Mouse (Mus musculus): ENCODE measurements around the gene Zfp652. TPM values are rescaled to one million over a fixed set of nuclear protein-coding genes. Genes with fewer than 3 reads are reported as not detected.

Zfp652 gene
- polyA plus RNA-seq, 1 experiment from 2014 or later: 26.4 TPM

GRCm38 (mm10) chr11:95710478-95710877 is 2.0 kb upstream of the Zfp652 start:
- DNase-seq (ENCODE audit: low read depth, low spot score) (no peak), ATAC-seq (no peak)
- CTCF ChIA-PET: interaction anchor here (1.1 to 1.9 kb wide), 2 partner anchors 17 to 41 kb away, joined by 3 to 8 read pairs; no protein-coding TSS in a partner anchor
- no peaks in the 10 kb centered on the region for H3K27me3 ChIP-seq
- TF ChIP-seq CTCF (IDR thresholded peaks at IDR 0.05): no peak
- POLR2A ChIA-PET: no interaction called here
- in situ Hi-C loops (cut with MboI; ENCODE audit: low pct_unique_long_range_greater_than_20kb): no loop called here

- ChIA-PET CTCF (interaction anchor here (1.2 to 1.9 kb wide), 2 partner anchors 14 to 39 kb away, joined by 3 to 8 read pairs; no protein-coding TSS in a partner anchor), POLR2A (interaction anchor here (1.4 kb wide), 1 partner anchor 10 kb away, joined by 3 read pairs; no protein-coding TSS in a partner anchor)
- TF ChIP-seq CTCF (IDR thresholded peaks at IDR 0.05): no peak
- in situ Hi-C loops (cut with MboI; ENCODE audit: low pct_unique_long_range_greater_than_20kb): no loop called here
- ATAC-seq: no peak
- H3K27me3 ChIP-seq: no peaks in the 10 kb centered on the region
- peak; percentile 28 for DNase-seq (ENCODE audit: low read depth, low spot score)
Measured at GRCm38 (mm10) chr11:95712085-95712562, 349 bp upstream of the Zfp652 start.

DNA sequence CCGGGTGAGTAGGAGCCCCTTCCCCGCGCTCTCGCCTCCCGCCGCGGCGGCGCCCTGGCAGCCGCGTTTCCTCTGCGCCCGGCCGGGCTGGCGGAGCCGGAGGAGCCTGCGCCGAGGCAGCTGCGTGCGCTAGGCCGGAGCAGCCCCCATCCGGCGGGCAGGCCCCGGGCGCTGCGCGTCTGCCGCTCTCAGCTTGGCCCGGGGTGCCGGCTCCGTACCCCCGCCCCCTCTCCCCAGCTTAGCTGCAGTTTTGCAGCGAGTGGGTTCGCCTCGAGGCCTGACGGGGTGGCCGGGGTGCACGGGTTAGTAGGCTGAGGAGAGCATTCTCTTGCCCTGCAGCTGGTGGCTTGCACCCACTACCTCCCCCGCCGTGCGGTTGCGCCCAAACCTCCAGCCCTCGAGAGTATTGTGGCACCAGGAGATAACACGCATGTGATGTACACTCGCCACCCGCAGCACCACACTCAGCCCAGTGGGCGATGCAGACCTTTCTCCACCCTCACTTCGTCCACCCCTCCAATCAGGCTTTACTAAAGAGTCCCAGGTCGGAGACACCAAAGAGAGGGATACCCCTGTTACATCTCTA is 845 bp downstream of the Zfp652 start:
- ChIA-PET POLR2A (interaction anchor here (0.9 to 1.2 kb wide), 2 partner anchors 13 to 23 kb away, joined by 3 to 4 read pairs; no protein-coding TSS in a partner anchor), CTCF (interaction anchor here (0.9 kb wide), 1 partner anchor 15 kb away, joined by 3 read pairs; no protein-coding TSS in a partner anchor)
- no peaks in the 10 kb centered on the region for H3K27me3 ChIP-seq
- in situ Hi-C loops (cut with MboI; ENCODE audit: low pct_unique_long_range_greater_than_20kb): no loop called here
- ATAC-seq (peak; percentile 37), DNase-seq (ENCODE audit: low read depth, low spot score) (no peak)
- TF ChIP-seq CTCF (IDR thresholded peaks at IDR 0.05): no peak

DNA sequence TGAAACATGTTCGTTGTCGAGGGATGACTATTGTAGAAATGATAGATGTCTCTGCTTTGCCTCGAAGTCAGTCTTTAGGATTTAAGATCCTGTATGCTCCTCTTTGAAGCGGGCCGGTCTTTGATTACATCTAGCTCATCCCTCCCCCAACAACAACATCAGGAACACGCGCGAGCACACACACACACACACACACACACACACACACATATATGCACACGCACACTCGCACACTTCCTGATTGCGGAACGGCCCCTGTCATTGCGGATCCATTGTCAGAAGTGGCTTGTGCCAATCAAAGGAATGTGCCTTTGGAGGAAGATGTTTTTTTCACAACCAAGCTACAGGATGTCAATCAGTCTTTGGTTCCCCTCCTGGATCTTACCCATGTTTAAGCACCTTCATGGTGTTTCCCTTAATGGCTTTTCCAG is 1.4 kb downstream of the Zfp652 start:
- TF ChIP-seq CTCF (IDR thresholded peaks at IDR 0.05): no peak
- ATAC-seq (no peak), DNase-seq (ENCODE audit: low read depth, low spot score) (no peak)
- in situ Hi-C loops (cut with MboI; ENCODE audit: low pct_unique_long_range_greater_than_20kb): no loop called here
- ChIA-PET POLR2A (interaction anchor here (0.7 to 1.2 kb wide), 3 partner anchors 9 to 23 kb away, joined by 3 to 4 read pairs (median 3); no protein-coding TSS in a partner anchor), CTCF (interaction anchor here (0.9 kb wide), 1 partner anchor 14 kb away, joined by 3 read pairs; no protein-coding TSS in a partner anchor)
- no peaks in the 10 kb centered on the region for H3K27me3 ChIP-seq

GRCm38 (mm10) chr11:95714411-95714810 is 1.9 kb downstream of the Zfp652 start:
- DNase-seq (ENCODE audit: low read depth, low spot score) (no peak), ATAC-seq (no peak)
- in situ Hi-C loops (cut with MboI; ENCODE audit: low pct_unique_long_range_greater_than_20kb): no loop called here
- CTCF ChIA-PET: interaction anchor here (1.3 kb wide), 1 partner anchor 36 kb away, joined by 4 read pairs; no protein-coding TSS in a partner anchor
- TF ChIP-seq CTCF (IDR thresholded peaks at IDR 0.05): no peak
- H3K27me3 ChIP-seq: no peaks in the 10 kb centered on the region
- POLR2A ChIA-PET: interaction anchor here (0.7 to 1.2 kb wide), 2 partner anchors 9 to 12 kb away, joined by 3 read pairs; no protein-coding TSS in a partner anchor

- in situ Hi-C loops (cut with MboI; ENCODE audit: low pct_unique_long_range_greater_than_20kb): no loop called here
- DNase-seq (ENCODE audit: low read depth, low spot score): no peak
- POLR2A ChIA-PET: interaction anchor here (0.7 kb wide), 1 partner anchor 332 kb away, joined by 3 read pairs; the partner anchor contains the start of gene Slc35b1
- no peaks in the 10 kb centered on the region for H3K27me3 ChIP-seq
- TF ChIP-seq CTCF (IDR thresholded peaks at IDR 0.05): no peak
- ATAC-seq: no peak
- CTCF ChIA-PET: interaction anchor here (0.9 kb wide), 1 partner anchor 27 kb away, joined by 3 read pairs; no protein-coding TSS in a partner anchor
Measured at GRCm38 (mm10) chr11:95716136-95716535, 3.7 kb downstream of the Zfp652 start.

DNA sequence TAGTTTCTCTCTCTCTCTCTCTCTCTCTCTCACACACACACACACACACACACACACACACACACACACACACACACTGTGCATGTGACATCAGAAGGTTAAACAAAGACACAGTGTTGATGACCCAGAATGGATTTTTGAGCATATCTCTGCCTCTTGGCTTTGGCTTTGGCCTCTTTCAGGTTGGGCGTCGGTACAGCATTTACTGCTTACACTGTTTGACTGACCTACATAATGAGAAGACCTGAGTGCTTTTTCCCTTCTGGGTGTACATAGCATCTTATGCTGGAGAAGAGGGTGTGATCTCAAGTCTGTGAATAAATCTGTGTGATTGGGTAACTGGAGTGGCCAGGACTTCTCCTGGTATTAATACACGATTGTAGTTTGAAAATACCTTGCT is 6.9 kb downstream of the Zfp652 start:
- ATAC-seq (no peak), DNase-seq (ENCODE audit: low read depth, low spot score) (no peak)
- TF ChIP-seq CTCF (IDR thresholded peaks at IDR 0.05): no peak
- ChIA-PET POLR2A (interaction anchor here (0.6 to 0.9 kb wide), 2 partner anchors 17 to 282 kb away, joined by 4 to 6 read pairs; no protein-coding TSS in a partner anchor), CTCF (no interaction called here)
- H3K27me3 ChIP-seq: no peaks in the 10 kb centered on the region
- in situ Hi-C loops (cut with MboI; ENCODE audit: low pct_unique_long_range_greater_than_20kb): no loop called here

DNA sequence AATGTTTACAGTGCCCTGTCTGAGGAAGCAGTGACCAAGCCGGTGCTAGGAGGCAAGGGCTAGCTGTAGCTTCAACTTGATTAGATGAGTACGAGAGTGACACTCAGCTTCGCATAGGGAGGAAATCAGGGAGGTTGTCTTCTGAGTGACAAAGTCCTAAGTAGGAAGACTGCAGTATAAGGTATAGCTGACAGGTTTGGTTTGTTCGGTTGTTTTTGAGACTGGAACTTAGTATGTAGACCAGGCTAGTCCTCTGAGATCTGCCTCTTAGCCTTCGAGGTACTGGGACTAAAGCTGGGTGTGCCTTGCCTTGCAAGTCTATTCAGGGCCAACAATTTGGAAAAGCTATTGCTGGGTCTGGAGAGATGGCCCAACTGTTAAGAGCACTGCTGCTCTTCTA is 10.8 kb downstream of the Zfp652 start, which contains the start of gene B130006D01Rik:
Gene B130006D01Rik, plus strand, starts transcription at position 301 of the 400 bp plus-strand sequence.
- ATAC-seq: no peak
- ChIA-PET CTCF (no interaction called here), POLR2A (interaction anchor here (0.6 to 0.8 kb wide), 2 partner anchors 9 to 59 kb away, joined by 3 read pairs; no protein-coding TSS in a partner anchor)
- no peak for DNase-seq (ENCODE audit: low read depth, low spot score)
- no peaks in the 10 kb centered on the region for H3K27me3 ChIP-seq
- no peak for TF ChIP-seq CTCF (IDR thresholded peaks at IDR 0.05)
- in situ Hi-C loops (cut with MboI; ENCODE audit: low pct_unique_long_range_greater_than_20kb): no loop called here

- ChIA-PET POLR2A (no interaction called here), CTCF (no interaction called here)
- in situ Hi-C loops (cut with MboI; ENCODE audit: low pct_unique_long_range_greater_than_20kb): no loop called here
- TF ChIP-seq CTCF (IDR thresholded peaks at IDR 0.05): no peak
- no peaks in the 10 kb centered on the region for H3K27me3 ChIP-seq
- DNase-seq (ENCODE audit: low read depth, low spot score) (no peak), ATAC-seq (no peak)
Measured at GRCm38 (mm10) chr11:95724466-95724865, 12.0 kb downstream of the Zfp652 start.

DNA sequence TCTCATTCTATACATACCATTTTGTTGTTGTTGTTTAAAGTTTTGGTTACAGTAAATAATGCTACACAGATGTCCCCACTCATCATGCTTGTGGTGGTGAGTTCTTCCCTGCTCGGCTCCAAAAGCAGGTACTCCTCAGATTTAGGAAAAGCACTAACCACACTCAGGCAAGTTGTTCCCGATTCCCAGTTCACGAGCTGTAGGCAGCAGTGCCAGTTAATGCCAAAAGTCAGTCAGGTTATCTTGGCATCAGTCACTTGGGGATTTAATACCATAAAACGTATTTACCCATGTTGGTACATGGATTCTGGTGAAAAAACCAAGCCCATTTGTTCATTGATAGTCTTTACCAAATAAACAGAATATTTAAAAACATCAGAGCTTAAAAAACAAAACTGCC is 13.7 kb downstream of the Zfp652 start:
- no peaks in the 10 kb centered on the region for H3K27me3 ChIP-seq
- DNase-seq (ENCODE audit: low read depth, low spot score): no peak
- CTCF ChIA-PET: no interaction called here
- ATAC-seq: no peak
- POLR2A ChIA-PET: interaction anchor here (0.6 to 1.2 kb wide), 2 partner anchors 12 to 38 kb away, joined by 3 read pairs; no protein-coding TSS in a partner anchor
- in situ Hi-C loops (cut with MboI; ENCODE audit: low pct_unique_long_range_greater_than_20kb): no loop called here
- no peak for TF ChIP-seq CTCF (IDR thresholded peaks at IDR 0.05)

DNA sequence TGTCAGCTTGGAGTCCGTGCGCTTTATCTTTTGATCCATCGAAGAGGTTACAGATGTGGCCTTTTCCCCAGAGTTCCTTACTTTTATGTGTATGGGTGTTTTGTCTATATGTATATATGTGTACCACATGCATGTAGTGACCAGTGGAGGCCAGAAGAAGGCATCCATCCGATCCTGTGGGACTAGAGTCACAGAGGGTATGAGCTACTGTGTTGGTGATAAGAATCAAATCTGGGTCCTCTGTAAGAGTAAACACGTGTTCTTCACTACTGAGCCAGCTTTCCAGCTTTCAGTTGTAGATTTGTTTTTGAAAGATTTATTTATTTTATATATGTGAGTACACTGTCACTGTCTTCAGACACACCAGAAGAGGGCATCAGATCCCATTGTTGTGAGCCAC is 15.5 kb downstream of the Zfp652 start:
- no peaks in the 10 kb centered on the region for H3K27me3 ChIP-seq
- in situ Hi-C loops (cut with MboI; ENCODE audit: low pct_unique_long_range_greater_than_20kb): no loop called here
- ATAC-seq (no peak), DNase-seq (ENCODE audit: low read depth, low spot score) (no peak)
- TF ChIP-seq CTCF (IDR thresholded peaks at IDR 0.05): no peak
- POLR2A ChIA-PET: no interaction called here
- CTCF ChIA-PET: interaction anchor here (1.4 kb wide), 1 partner anchor 15 kb away, joined by 3 read pairs; no protein-coding TSS in a partner anchor
